In the genomic region with DNA sequence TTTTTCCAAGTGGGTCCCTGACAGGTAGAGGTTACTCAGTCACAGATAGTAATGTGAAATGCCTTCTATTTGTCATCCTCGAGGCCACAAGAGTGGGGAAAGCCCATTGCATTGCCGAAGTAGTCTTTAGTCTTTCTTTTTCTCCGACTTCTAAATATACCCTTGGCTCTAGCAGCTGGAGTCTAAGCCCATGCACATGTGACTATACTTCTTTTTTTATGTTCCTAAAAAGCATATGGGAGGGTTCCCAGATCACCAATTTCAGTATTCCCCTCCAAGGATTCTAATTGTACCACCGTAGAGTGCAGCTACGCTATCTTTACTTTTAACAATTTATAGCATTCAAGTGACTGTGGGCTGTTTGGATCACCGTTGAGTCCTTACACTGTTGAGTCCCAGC, we compare ENCODE assay signal across 20 mouse cellular contexts.
"Had no signal": no experiment of that assay in that cellular context is flagged by ENCODE, and none has a peak within 500 bp of the region (broad histone marks: within the 10 kb centered on the region; RNA-seq: fewer than 3 reads in every experiment).

No protein-coding gene starts in this region.

- H3K27ac ChIP-seq: lung, embryonic 15.5 days; macrophage; midbrain, embryonic 13.5 days; midbrain, embryonic 15.5 days; neural tube, embryonic 13.5 days; neural tube, embryonic 15.5 days; stomach, embryonic 15.5 days; stomach, postnatal 0 days had no signal

- DNase-seq: liver, postnatal 0 days; lung, adult 2 months; lung, postnatal 14 days; lung, postnatal 36 days; right cerebral cortex, postnatal 14 days; thymus, adult 18-20 months; thymus, postnatal 14 days; thymus, postnatal 36 days had no signal

- H3K4me1 ChIP-seq: lung, embryonic 15.5 days; megakaryocyte, embryonic 14.5 days; stomach, embryonic 15.5 days had no signal

- H3K36me3 ChIP-seq: lung, embryonic 15.5 days; midbrain, embryonic 13.5 days; midbrain, embryonic 15.5 days; neural tube, embryonic 13.5 days; neural tube, embryonic 15.5 days; stomach, embryonic 15.5 days had no signal

- H3K9me3 ChIP-seq: lung, embryonic 15.5 days; midbrain, embryonic 13.5 days; midbrain, embryonic 15.5 days; neural tube, embryonic 13.5 days; neural tube, embryonic 15.5 days; stomach, embryonic 15.5 days had no signal

- H3K4me2 ChIP-seq: lung, embryonic 15.5 days; midbrain, embryonic 11.5 days; midbrain, embryonic 13.5 days; midbrain, embryonic 15.5 days; neural tube, embryonic 13.5 days; neural tube, embryonic 15.5 days; stomach, embryonic 15.5 days had no signal

- ATAC-seq: liver, postnatal 0 days; lung, postnatal 0 days; midbrain, embryonic 13.5 days; midbrain, embryonic 15.5 days had no signal

- H3K4me3 ChIP-seq: lung, embryonic 15.5 days; midbrain, embryonic 13.5 days; midbrain, embryonic 15.5 days; myocyte; neural tube, embryonic 13.5 days; neural tube, embryonic 15.5 days; stomach, embryonic 15.5 days had no signal

- H3K27me3 ChIP-seq: lung, embryonic 15.5 days; megakaryocyte, embryonic 14.5 days; midbrain, embryonic 13.5 days; midbrain, embryonic 15.5 days; neural tube, embryonic 13.5 days; neural tube, embryonic 15.5 days; stomach, embryonic 15.5 days had no signal

- H3K9ac ChIP-seq: liver, postnatal 0 days; lung, embryonic 15.5 days; midbrain, embryonic 13.5 days; midbrain, embryonic 15.5 days; neural tube, embryonic 13.5 days; neural tube, embryonic 15.5 days; stomach, embryonic 15.5 days had no signal
